Mouse (Mus musculus) lung, embryonic 16.5 days (tissue): ENCODE results near the gene Fbxw7. TPM values are rescaled to one million over a fixed set of nuclear protein-coding genes. Genes with fewer than 3 reads are reported as not detected.

Experiments
- ATAC-seq: fragments of 200-750 bp; cut with Nextera tagmentation; 2 replicates; pipeline ENCODE4 v1.8.0; 2017; ENCODE audit warnings: low read depth, mild to moderate bottlenecking, moderate library complexity
- H3K27ac ChIP-seq: fragments of 300-500 bp; sonication (generic); 2 replicates; pipeline ENCODE4 v1.5.1; 2014; ENCODE audit warnings: mild to moderate bottlenecking, control low read depth, low read length
- H3K27me3 ChIP-seq: fragments of 300-500 bp; sonication (generic); 2 replicates; pipeline ENCODE4 v1.6.1; 2014; ENCODE audit warnings: low read depth, low read length, mixed read lengths; ENCODE audit not compliant: control insufficient read depth, insufficient read depth
- H3K36me3 ChIP-seq: fragments of 300-500 bp; sonication (generic); 2 replicates; pipeline ENCODE4 v1.6.1; 2014; ENCODE audit warnings: low read length; ENCODE audit not compliant: control insufficient read depth, insufficient read depth
- H3K4me1 ChIP-seq: fragments of 300-500 bp; sonication (generic); replicated peaks from 2 replicates; pipeline ENCODE4 v1.6.1; 2014; ENCODE audit warnings: low read length, mixed read lengths; ENCODE audit not compliant: control insufficient read depth, insufficient read depth
- H3K4me2 ChIP-seq: fragments of 300-500 bp; sonication (generic); 2 replicates; pipeline ENCODE4 v1.6.1; 2014; ENCODE audit warnings: low read depth, low read length, control low read depth
- H3K4me3 ChIP-seq: fragments of 300-500 bp; sonication (generic); 2 replicates; pipeline ENCODE4 v1.5.1; 2014; ENCODE audit warnings: mild to moderate bottlenecking, low read length, control low read depth
- H3K9ac ChIP-seq: fragments of 300-500 bp; sonication (generic); 2 replicates; pipeline ENCODE4 v1.6.1; 2014; ENCODE audit warnings: low read length, control low read depth
- H3K9me3 ChIP-seq: fragments of 300-500 bp; sonication (generic); 2 replicates; pipeline ENCODE4 v1.6.1; 2016; ENCODE audit warnings: low read length; ENCODE audit not compliant: control insufficient read depth
- WGBS: fragments of 180-500 bp; shearing (Covaris S2); extraction: QIAGEN DNeasy Blood & Tissue Kit; methylation state at CpG from one replicate; pipeline ENCODE4 v1.1.7; 2014; 5-methylcytosine and 5-hydroxymethylcytosine counted together
- polyA plus RNA-seq: library from polyadenylated mRNA; unstranded; fragments of >200 nt; fragmentation: Nextera tagmentation; extraction: Ambion mirVana; gene quantifications from 2 replicates; pipeline ENCODE4 v1.2.1, GENCODE M21; 2015

The Fbxw7 gene
- polyA plus RNA-seq, 1 experiment from 2014 or later: 7.7 TPM

- Histone ChIP-seq H3K27ac (no peak overlapping the region), H3K9ac (no peak overlapping the region), H3K9me3 (0 out of 2 replicates have a peak, but pooled peaks cover 3% of the 10 kb centered on the region), H3K4me1 (no peaks in the 10 kb centered on the region), H3K36me3 (no peaks in the 10 kb centered on the region), H3K27me3 (no peaks in the 10 kb centered on the region), H3K4me3 (no peak overlapping the region), H3K4me2 (no peak overlapping the region)
- no peak for ATAC-seq
- 91% methylated on average over 4 of the region's 4 CpGs for WGBS
Observed at GRCm38 (mm10) chr3:84787914-84788313, 27.2 kb upstream of the Fbxw7 start.

DNA sequence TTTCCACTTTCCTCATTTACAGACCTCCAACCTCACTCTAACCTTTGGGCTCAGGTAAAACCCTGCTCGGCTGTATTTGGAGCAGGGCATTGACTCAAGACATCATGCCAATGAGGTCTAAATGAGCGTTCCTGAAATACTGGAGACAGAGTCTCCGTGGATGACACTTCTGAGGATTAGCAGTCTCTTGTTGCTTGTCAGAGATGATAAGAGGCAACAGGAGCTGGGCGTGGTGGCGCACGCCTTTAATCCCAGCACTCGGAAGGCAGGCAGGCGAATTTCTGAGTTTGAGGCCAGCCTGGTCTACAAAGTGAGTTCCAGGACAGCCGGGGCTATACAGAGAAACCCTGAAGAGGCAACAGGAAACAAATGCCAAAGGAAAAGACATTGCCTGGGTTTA is 11.0 kb upstream of the Fbxw7 start:
- Histone ChIP-seq H3K9me3 (no peaks in the 10 kb centered on the region), H3K4me2 (no peak overlapping the region), H3K4me3 (no peak overlapping the region), H3K36me3 (no peaks in the 10 kb centered on the region), H3K9ac (no peak overlapping the region), H3K27ac (no peak overlapping the region), H3K4me1 (no peaks in the 10 kb centered on the region), H3K27me3 (no peaks in the 10 kb centered on the region)
- 59% methylated on average over 9 of the region's 9 CpGs for WGBS
- ATAC-seq: no peak

DNA sequence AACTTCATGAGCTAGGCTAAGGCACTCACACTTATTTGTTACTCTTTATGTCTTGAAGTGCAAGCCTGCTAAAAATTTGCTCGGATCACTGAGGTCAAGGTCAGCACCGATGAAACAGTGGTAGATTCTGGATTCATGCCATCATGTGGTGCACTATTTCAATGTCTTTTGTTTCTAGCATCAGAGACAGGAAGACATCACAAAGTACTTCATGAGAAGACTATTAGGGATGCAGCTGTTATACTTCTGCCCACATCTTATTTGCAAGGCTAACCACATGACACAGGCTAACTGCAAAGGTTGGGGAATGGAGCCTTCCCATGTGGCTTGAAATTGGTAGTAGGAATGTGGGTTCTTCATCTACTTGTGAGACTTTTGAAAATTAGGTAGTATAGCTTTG is 8.9 kb upstream of the Fbxw7 start:
- no peaks in the 10 kb centered on the region for H3K4me1 ChIP-seq
- WGBS: 47% methylated on average over 2 of the region's 2 CpGs
- no peak overlapping the region for H3K4me3 ChIP-seq
- H3K27me3 ChIP-seq: no peaks in the 10 kb centered on the region
- no peak for ATAC-seq
- H3K9me3 ChIP-seq: no peaks in the 10 kb centered on the region
- H3K27ac ChIP-seq: no peak overlapping the region
- no peak overlapping the region for H3K4me2 ChIP-seq
- no peaks in the 10 kb centered on the region for H3K36me3 ChIP-seq
- H3K9ac ChIP-seq: no peak overlapping the region

DNA sequence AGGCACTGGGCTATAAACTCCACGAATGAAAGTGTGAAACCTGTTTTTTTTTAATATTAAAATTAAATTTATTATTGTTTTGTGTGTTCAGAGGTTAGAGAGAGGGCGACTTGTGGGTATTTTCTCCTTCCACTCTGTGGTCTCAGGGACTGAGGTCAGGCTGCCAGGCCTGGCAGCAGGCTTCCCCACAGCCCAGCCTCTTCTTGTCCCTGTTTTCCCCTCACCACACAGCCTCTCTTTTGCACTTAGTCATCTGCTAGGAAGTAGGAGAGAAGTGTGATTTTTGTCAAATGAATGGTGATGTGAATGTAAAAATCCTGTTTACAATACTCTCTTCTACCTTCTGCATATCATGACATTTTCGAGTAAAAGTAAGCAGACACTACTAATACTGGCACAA is 7.2 kb upstream of the Fbxw7 start:
- ATAC-seq: no peak
- peaks cover 2% of the 10 kb centered on the region; the same call in 1 of the 2 replicates for H3K4me1 ChIP-seq
- no peaks in the 10 kb centered on the region for H3K9me3 ChIP-seq
- no peaks in the 10 kb centered on the region for H3K36me3 ChIP-seq
- no peak overlapping the region for H3K9ac ChIP-seq
- H3K27me3 ChIP-seq: no peaks in the 10 kb centered on the region
- WGBS: 59% methylated on average over 3 of the region's 3 CpGs
- H3K4me3 ChIP-seq: no peak overlapping the region
- no peak overlapping the region for H3K27ac ChIP-seq
- H3K4me2 ChIP-seq: no peak overlapping the region

- no peaks in the 10 kb centered on the region for H3K27me3 ChIP-seq
- no peak for ATAC-seq
- H3K9me3 ChIP-seq: no peaks in the 10 kb centered on the region
- no peaks in the 10 kb centered on the region for H3K36me3 ChIP-seq
- peaks cover 8% of the 10 kb centered on the region; the same call in 1 of the 2 replicates for H3K4me1 ChIP-seq
- no peak overlapping the region for H3K27ac ChIP-seq
- no peak overlapping the region for H3K4me2 ChIP-seq
- H3K9ac ChIP-seq: no peak overlapping the region
- no peak overlapping the region for H3K4me3 ChIP-seq
Observed at GRCm38 (mm10) chr3:84808906-84809305, 6.2 kb upstream of the Fbxw7 start.

GRCm38 (mm10) chr3:84810803-84811202 is 4.3 kb upstream of the Fbxw7 start:
- no peak overlapping the region for H3K4me2 ChIP-seq
- H3K27ac ChIP-seq: no peak overlapping the region
- no peaks in the 10 kb centered on the region for H3K9me3 ChIP-seq
- H3K36me3 ChIP-seq: no peaks in the 10 kb centered on the region
- H3K9ac ChIP-seq: no peak overlapping the region
- ATAC-seq: no peak
- no peak overlapping the region for H3K4me3 ChIP-seq
- peaks cover 8% of the 10 kb centered on the region; the same call in 1 of the 2 replicates for H3K4me1 ChIP-seq
- H3K27me3 ChIP-seq: no peaks in the 10 kb centered on the region

- peak overlapping the region; percentile 63 for H3K27ac ChIP-seq
- H3K36me3 ChIP-seq: no peaks in the 10 kb centered on the region
- peak overlapping the region; percentile 88 for H3K4me2 ChIP-seq
- peaks cover 15% of the 10 kb centered on the region for H3K4me1 ChIP-seq
- H3K9me3 ChIP-seq: no peaks in the 10 kb centered on the region
- under 1% methylated on average over 29 of the region's 29 CpGs for WGBS
- H3K27me3 ChIP-seq: no peaks in the 10 kb centered on the region
- H3K9ac ChIP-seq: peak overlapping the region; percentile 68
- peak; percentile 37; the same call in 1 of the 2 replicates for ATAC-seq
- peak overlapping the region; percentile 81 for H3K4me3 ChIP-seq
Observed at GRCm38 (mm10) chr3:84813436-84814156, 1.5 kb upstream of the Fbxw7 start.

GRCm38 (mm10) chr3:84814157-84814761 is 809 bp upstream of the Fbxw7 start:
- no peaks in the 10 kb centered on the region for H3K27me3 ChIP-seq
- WGBS: 0% methylated on average over 42 of the region's 60 CpGs
- peak; percentile 99 for ATAC-seq
- H3K9ac ChIP-seq: peak overlapping the region; percentile 90
- peak overlapping the region; percentile 81 for H3K4me3 ChIP-seq
- H3K36me3 ChIP-seq: no peaks in the 10 kb centered on the region; the same call in 1 of the 2 replicates
- H3K9me3 ChIP-seq: no peaks in the 10 kb centered on the region
- peaks cover 15% of the 10 kb centered on the region for H3K4me1 ChIP-seq
- H3K27ac ChIP-seq: peak overlapping the region; percentile 92
- H3K4me2 ChIP-seq: peak overlapping the region; percentile 99

GRCm38 (mm10) chr3:84815461-84815860 is 393 bp downstream of the Fbxw7 start:
- Histone ChIP-seq H3K27me3 (no peaks in the 10 kb centered on the region), H3K4me1 (peaks cover 15% of the 10 kb centered on the region), H3K27ac (peak overlapping the region; percentile 92), H3K4me3 (peak overlapping the region; percentile 81), H3K9ac (peak overlapping the region; percentile 90), H3K9me3 (no peaks in the 10 kb centered on the region), H3K36me3 (no peaks in the 10 kb centered on the region; the same call in 1 of the 2 replicates), H3K4me2 (peak overlapping the region; percentile 99)
- WGBS: under 1% methylated on average over 28 of the region's 29 CpGs
- ATAC-seq: no peak
